Mouse (Mus musculus) CH12F3 (cell line): ENCODE data around the gene Cep97.
"Not testable (repeated sequence)": the region's sequence is repeated elsewhere in the genome, so short reads cannot be mapped to it uniquely, and the experiment has no call there.

Experiments used
- in situ Hi-C: fragments of 300-500 bp; cut with MboI; formaldehyde crosslinking; loops from 2 replicates; pipeline ENCODE4 v1.14.3; 2020; ENCODE audit warnings: low sequenced_read_pairs

Gene Cep97

GRCm38 (mm10) chr16:55934453-55935037, at the start of gene Cep97:
Gene Cep97, minus strand, starts transcription at chr16:55934855.
- in situ Hi-C loops: no loop called here

GRCm38 (mm10) chr16:55974903-55975285, 40.2 kb upstream of the Cep97 start:
- in situ Hi-C loops: loop anchor here (10.0 kb wide), 1 partner anchor 160 kb away; no protein-coding TSS in a partner anchor

- in situ Hi-C loops: loop anchor here (10.0 kb wide), 1 partner anchor 160 kb away; no protein-coding TSS in a partner anchor
Observed at GRCm38 (mm10) chr16:55974256-55974902, 39.7 kb upstream of the Cep97 start.

DNA sequence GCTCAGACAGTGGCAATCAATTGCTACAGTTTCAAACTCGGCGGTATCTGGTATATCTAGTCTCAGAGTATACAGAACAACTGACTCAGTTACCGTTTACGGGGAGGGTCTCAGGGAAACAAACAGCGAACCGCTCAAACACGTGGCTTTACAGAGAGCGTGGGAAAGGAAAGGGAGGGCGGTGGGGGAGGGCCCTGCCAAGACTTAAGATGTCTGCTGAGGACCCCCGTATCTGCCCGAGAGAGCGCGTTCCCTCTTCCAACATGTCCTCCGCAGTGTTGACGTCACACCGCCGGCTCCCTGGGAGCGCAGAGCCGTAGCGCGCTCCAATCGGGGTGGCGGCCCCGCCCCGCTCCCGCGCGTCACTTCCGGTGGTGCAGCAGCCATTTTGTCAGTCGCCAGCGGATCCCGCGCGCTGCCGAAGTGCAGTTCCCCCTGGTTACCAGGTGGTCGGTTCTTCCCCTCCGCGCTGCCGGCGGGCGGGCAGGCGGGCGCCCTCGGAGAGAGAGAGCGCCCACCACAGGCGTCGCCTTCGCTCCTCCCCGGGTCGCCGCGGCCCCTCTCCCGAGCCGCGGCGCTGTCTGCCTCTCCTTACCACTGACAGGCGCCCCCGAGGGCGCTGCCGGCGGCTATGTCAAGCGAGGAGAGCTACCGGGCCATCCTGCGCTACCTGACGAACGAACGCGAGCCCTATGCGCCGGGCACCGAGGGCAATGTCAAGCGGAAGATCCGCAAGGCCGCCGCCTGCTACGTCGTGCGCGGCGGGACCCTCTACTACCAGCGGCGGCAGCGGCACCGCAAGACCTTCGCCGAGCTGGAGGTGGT, 39.0 kb upstream of the Cep97 start, which contains the start of gene Zbtb11:
Gene Zbtb11, plus strand, starts transcription at position 453 of the 825 bp plus-strand sequence.
- in situ Hi-C loops: loop anchor here (10.0 kb wide), 1 partner anchor 161 kb away; no protein-coding TSS in a partner anchor

DNA sequence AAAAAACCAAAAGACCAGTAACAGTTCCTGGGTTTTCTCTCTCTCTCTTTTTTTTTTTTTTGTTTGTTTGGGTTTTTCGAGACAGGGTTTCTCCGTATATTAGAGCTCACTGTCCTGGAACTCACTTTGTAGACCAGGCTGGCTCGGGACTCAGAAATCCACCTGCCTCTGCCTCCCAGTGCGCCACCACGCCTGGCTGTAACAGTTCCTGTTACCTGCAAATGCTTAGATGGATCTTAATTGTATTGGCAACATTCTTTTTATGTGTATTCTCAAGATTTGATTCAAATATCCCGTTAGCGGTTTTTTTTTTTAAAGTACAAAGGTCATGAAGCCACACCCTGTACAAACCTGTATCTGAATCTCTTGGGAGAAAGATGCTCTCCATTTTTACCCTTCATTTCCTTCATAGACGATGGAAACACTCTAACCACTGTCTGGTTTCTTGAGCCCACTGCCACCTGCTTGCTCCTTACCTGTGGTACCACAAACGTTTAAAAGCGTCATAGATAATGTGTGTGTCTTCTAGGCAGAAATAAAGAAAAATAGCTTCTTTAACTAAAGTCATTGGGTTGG, 38.1 kb upstream of the Cep97 start:
- in situ Hi-C loops: loop anchor here (10.0 kb wide), 1 partner anchor 162 kb away; no protein-coding TSS in a partner anchor

GRCm38 (mm10) chr16:55971735-55972615, 37.3 kb upstream of the Cep97 start:
- in situ Hi-C loops: loop anchor here (10.0 kb wide), 1 partner anchor 163 kb away; no protein-coding TSS in a partner anchor

DNA sequence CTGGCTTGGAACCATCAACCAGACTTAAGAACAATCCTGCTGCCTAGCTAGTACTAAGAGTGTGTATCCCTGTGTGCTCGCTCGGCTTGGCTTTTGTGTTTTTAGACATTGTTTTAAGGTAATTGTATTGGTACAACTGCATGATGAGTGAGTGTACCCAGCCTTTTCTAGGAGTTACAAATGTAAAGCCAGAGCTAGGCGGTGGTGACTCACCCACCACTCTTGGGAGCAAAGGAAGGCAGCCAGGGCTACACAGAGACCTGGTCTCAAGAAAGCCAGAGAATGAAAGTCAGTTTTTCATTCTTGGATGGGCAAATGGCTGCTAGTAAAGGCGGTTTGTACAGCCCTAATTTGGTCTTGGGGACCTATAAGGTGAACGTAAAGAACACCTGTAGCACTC, 35.8 kb upstream of the Cep97 start:
- in situ Hi-C loops: loop anchor here (10.0 kb wide), 1 partner anchor 164 kb away; no protein-coding TSS in a partner anchor

GRCm38 (mm10) chr16:55969147-55969546, 34.5 kb upstream of the Cep97 start:
- in situ Hi-C loops: no loop called here

DNA sequence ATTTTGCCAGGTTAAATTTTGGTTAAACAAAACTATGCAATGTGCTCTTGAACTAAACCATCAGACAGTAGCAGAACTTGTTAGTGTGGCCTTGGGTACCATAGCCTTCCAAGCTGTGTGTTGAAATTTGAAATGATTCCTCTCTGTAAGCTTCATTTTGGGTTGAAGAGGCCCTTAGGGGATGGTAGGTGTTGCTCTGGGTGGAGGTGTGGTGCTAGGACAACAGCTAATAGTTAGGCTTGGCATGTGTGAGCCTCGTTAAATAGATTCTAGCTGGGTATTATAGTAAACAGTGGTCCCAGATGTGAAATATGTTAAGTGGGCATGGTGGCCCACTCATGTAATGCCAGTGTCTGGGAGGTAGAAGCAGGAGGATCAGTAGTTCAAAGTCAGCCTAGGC, 32.6 kb upstream of the Cep97 start:
- in situ Hi-C loops: no loop called here

- in situ Hi-C loops: no loop called here
Observed at GRCm38 (mm10) chr16:55966212-55966871, 31.7 kb upstream of the Cep97 start, which contains the start of gene Rpl24. Gene Rpl24, plus strand, starts transcription at chr16:55966275.

DNA sequence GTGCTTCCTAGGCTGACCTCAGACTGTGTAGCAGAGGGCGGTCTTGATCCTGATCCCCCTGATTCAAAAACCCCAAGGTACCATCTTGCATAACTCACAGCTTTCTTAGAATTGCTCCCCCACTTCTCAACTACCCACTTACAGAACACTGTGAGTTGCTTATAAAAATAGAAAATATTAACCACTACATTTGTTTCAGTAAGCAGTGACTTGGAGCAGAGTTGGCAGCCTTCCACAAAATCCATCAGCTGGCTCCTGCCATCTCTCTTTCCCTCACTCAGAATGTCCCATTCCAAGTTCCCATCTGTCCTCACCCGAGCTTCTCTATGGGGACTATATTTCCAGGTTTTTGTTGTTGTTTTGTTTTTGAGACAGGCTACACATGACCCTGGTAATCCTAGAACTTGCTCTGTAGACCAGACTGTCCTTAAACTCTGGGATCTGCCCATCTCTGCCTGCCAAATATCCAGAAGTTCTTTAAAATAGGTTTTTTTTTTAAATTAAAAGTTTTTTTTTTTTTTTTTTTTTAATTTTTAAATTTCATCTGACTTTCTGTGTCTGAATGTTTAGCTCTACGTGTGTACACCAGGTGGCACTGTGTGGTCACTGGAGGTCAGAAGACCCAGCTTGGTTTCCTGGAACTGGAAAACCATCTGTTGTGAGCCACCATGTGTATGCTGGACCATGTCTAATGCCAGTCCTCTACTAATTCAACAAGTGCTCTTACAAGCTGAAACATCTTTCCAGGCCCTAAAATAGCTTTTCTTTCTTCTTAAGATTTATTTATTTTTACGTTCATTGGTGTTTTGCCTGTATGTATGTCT, 29.7 kb upstream of the Cep97 start:
- in situ Hi-C loops: no loop called here

GRCm38 (mm10) chr16:55963068-55963467, 28.4 kb upstream of the Cep97 start:
- in situ Hi-C loops: not testable (repeated sequence)

DNA sequence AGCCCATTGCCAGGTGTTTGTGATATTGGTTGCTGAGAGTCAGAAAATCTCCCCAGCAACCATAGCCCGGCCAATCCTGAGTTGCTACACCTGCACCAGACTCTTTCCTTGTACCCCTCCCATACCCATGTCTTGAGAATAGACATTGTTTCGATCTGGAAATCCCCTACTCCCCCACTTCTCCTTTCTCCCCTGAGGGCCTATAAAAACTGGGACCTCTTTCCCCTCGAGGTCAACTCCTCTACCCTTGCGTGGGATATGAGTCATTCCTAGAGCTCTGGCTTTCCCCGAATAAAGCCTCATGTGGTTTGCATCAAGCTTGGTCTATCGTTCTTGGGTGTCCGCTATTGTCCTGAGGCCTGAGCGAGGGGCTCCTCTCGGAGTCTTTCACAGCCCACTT, 19.5 kb upstream of the Cep97 start:
- in situ Hi-C loops: not testable (repeated sequence)

GRCm38 (mm10) chr16:55952771-55953170, 18.1 kb upstream of the Cep97 start:
- in situ Hi-C loops: no loop called here

DNA sequence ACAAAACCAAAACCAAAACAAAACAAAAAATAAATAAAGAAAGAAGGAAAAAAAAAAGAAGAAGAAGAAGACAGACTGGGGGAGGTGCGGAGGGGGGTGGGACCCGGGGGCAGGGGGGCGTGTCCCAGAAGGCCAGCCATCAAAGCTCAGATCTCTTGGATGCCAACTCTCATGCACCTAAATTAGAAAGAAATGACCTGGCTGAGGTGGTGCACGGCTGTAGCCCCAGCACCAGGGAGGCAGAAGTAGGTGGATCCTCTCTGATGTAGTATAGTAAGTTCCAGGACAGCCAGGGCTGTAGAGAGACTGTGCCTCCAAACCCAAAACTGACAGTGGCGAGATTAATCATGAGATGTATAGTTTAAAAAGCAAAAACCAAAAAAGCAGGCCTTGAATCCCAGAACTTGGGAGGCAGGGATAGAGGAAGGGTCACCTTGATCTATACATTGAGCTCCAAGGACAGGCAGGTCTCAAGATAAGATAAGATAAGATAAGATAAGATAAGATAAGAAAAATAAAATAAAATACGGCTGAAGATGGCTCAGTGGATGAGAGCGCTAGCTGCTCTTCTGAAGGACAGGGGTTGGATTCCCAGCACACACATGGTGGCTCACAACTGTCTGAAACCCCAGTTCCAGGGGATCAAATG, 17.1 kb upstream of the Cep97 start:
- in situ Hi-C loops: no loop called here

DNA sequence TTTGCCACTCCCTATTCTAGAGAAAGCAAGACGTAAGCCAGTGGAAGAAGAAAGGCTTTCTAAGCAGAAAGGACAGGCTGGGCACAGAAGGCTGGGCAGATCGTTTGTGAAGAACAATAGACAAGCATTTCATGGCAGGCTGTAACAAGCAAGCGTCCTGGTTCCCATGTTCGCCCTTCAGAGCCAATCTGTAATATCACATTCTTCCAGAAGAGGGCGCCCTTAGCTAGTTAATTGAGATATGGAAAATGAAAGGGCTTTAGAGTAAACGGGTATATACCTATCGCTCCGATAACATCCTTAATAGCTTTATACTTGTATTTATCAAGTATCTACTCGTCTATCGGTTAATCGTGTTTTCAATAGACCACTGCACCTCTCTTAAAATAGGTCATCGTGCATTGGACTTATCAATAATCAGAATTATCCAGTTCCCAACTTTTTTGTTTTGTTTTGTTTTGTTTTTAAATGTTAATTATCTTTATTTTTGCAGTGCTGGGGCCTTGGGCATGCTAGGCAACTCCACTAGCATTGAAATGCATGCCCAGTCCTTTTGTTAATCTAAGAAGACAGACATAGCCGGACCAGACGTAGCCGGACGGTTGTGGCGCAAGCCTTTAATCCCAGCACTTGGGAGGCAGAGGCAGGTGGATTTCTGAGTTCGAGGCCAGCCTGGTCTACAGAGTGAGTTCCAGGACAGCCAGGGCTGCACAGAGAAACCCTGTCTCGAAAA, 16.5 kb upstream of the Cep97 start:
- in situ Hi-C loops: no loop called here

- in situ Hi-C loops: no loop called here
Observed at GRCm38 (mm10) chr16:55950462-55950861, 15.8 kb upstream of the Cep97 start.
